Mouse (Mus musculus) ES-E14 (cell line): Measurements from ENCODE around the gene Fbl. TPM values are rescaled to one million over a fixed set of nuclear protein-coding genes. Genes with fewer than 3 reads are reported as not detected.
A peak's percentile ranks its signal among the peaks of the same experiment; 100 is the strongest.
"Not testable (repeated sequence)": the region's sequence is repeated elsewhere in the genome, so short reads cannot be mapped to it uniquely, and the experiment has no call there.

Experiments
- DNase-seq: peaks from one replicate; pipeline ENCODE4 v3.0.0-alpha.2; 2013; ENCODE audit warnings: low read depth, low spot score
- H3K27ac ChIP-seq: 2 replicates; pipeline ENCODE4 v1.5.1; 2012; ENCODE audit warnings: low read depth, mild to moderate bottlenecking, low read length, moderate library complexity, mixed read lengths; ENCODE audit not compliant: poor library complexity, insufficient read depth, severe bottlenecking
- H3K36me3 ChIP-seq: 2 replicates; pipeline ENCODE4 v1.6.1; 2012; ENCODE audit warnings: mild to moderate bottlenecking, low read length, moderate library complexity, mixed read lengths; ENCODE audit not compliant: control insufficient read depth, poor library complexity, insufficient read depth, severe bottlenecking
- H3K4me1 ChIP-seq, 2 experiments: fragments of 150-350 bp in 1 of 2; sonication (generic) in 1 of 2; 2 replicates each; pipeline ENCODE4 v1.6.1; 2012; ENCODE audit warnings: low read length in 2 of 2, mild to moderate bottlenecking in 1 of 2, mixed read lengths in 1 of 2; ENCODE audit not compliant: control insufficient read depth in 2 of 2, insufficient read depth in 2 of 2, poor library complexity in 1 of 2
- H3K4me3 ChIP-seq, 2 experiments: fragments of 150-350 bp in 1 of 2; sonication (generic) in 1 of 2; 2 replicates each; pipeline ENCODE4 v1.5.1; 2012; ENCODE audit warnings: low read length in 2 of 2, low read depth in 1 of 2, mild to moderate bottlenecking in 1 of 2, mixed read lengths in 1 of 2; ENCODE audit not compliant: insufficient read depth in 1 of 2, poor library complexity in 1 of 2, severe bottlenecking in 1 of 2
- H3K9ac ChIP-seq: 2 replicates; pipeline ENCODE4 v1.6.1; 2012; ENCODE audit warnings: low read depth, mild to moderate bottlenecking, low read length, mixed read lengths; ENCODE audit not compliant: poor library complexity, insufficient read depth, severe bottlenecking
- H3K9me3 ChIP-seq: fragments of 150-350 bp; sonication (generic); 2 replicates; pipeline ENCODE4 v1.6.1; 2012; ENCODE audit warnings: low read depth, mild to moderate bottlenecking, low read length; ENCODE audit not compliant: control insufficient read depth, insufficient read depth
- CHD2 ChIP-seq: IDR thresholded peaks from 2 replicates; pipeline ENCODE4 v1.6.1; 2014; ENCODE audit warnings: mild to moderate bottlenecking, low read depth, low read length, inconsistent platforms
- HCFC1 ChIP-seq: IDR thresholded peaks from 2 replicates; pipeline ENCODE4 v1.6.1; 2012; ENCODE audit warnings: low read length, inconsistent platforms, borderline replicate concordance; ENCODE audit not compliant: insufficient read depth
- MAFK ChIP-seq: IDR thresholded peaks from 2 replicates; pipeline ENCODE4 v1.6.1; 2014; ENCODE audit warnings: mild to moderate bottlenecking, low read depth, low read length, inconsistent platforms; ENCODE audit not compliant: insufficient read depth
- ZC3H11A ChIP-seq: IDR thresholded peaks from 2 replicates; pipeline ENCODE4 v1.6.1; 2012; ENCODE audit warnings: low read depth, mild to moderate bottlenecking, inconsistent platforms, low read length, borderline replicate concordance
- ZNF384 ChIP-seq: IDR thresholded peaks from 2 replicates; pipeline ENCODE4 v1.6.1; 2012; ENCODE audit warnings: low read depth, low read length, inconsistent platforms
- in situ Hi-C, 2 experiments: fragments of 600-800 bp; cut with MboI; formaldehyde crosslinking; loops; one replicate each; pipeline ENCODE4 v1.15.1; 2025; ENCODE audit warnings: low sequenced_read_pairs in 2 of 2, inconsistent platforms in 1 of 2; ENCODE audit not compliant: unreplicated experiment in 2 of 2
- total RNA-seq: library from RNA; depleted of rRNA; stranded (reverse); fragments of 300-350 nt; gene quantifications from 2 replicates; pipeline ENCODE4 v1.2.3, GENCODE M21; 2012

The Fbl gene
- total RNA-seq, 1 experiment, result 189 TPM

DNA sequence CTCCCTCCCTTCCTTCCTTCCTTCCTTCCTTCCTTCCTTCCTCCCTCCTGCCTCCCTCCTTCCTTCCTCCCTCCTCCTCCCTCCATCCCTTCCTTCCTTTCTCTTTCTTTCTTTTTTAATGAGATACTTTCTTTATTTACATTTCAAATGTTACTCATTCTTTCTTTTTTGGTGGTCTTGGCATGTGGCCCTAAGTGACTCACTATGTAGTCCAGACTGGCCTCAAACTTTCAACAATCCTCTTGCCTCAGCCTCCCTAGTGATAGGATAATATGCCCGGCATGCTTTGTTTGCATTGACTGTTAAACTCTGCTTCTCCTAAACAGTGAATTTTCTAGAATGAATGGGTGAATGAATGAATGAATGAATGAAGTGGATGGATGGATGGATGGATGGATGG, 19.7 kb upstream of the Fbl start:
- no peak for TF ChIP-seq CHD2
- no peak for TF ChIP-seq MAFK
- no peak for TF ChIP-seq ZNF384
- TF ChIP-seq ZC3H11A, result no peak
- no peak overlapping the region for H3K27ac ChIP-seq
- no peak overlapping the region for H3K4me3 ChIP-seq
- in situ Hi-C loops, result no loop called here
- no peak for DNase-seq
- H3K4me1 ChIP-seq, result peaks cover 0 to 20% of the 10 kb centered on the region in 2 experiments; a peak in 2 of 4 replicates
- no peak overlapping the region for H3K9ac ChIP-seq
- H3K9me3 ChIP-seq, result no peaks in the 10 kb centered on the region
- H3K36me3 ChIP-seq, result no peaks in the 10 kb centered on the region

DNA sequence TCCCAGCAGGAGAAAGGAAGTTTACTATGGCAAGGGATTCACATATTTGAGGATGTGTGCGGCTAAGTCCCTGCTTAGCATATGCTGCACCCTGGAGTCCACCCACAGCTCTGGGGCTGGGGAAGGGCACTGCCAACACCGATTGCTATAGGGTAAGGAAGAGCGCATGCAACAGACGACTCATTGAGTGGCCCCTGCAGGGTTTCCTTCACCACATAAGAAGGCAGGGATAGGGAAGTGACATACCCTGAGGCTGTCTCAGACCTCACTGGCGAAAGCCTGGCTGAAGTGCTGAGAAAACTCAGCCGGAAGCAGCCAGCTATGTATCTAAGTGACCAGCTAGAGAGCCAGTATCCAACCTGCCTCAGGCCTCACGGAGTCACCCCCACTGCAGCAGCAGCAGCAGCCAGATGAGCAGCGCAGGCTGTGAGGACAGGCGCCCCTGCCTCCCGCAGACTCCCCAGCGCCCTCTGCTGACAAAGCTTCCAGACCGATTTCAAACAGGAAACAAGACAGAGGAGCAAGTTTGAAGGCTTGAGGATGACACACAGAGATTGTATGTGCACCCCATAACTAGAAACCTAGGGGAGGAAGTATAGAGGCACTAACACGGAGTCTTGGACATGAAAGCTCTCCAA, 17.8 kb upstream of the Fbl start:
- Histone ChIP-seq H3K4me1 (peaks cover 0 to 15% of the 10 kb centered on the region in 2 experiments; a peak in 2 of 4 replicates), H3K9me3 (no peaks in the 10 kb centered on the region), H3K36me3 (no peaks in the 10 kb centered on the region), H3K27ac (no peak overlapping the region), H3K4me3 (no peak overlapping the region), H3K9ac (no peak overlapping the region)
- in situ Hi-C loops, result no loop called here
- TF ChIP-seq ZNF384 (no peak), CHD2 (no peak), MAFK (no peak), ZC3H11A (no peak), HCFC1 (no peak)
- no peak for DNase-seq

DNA sequence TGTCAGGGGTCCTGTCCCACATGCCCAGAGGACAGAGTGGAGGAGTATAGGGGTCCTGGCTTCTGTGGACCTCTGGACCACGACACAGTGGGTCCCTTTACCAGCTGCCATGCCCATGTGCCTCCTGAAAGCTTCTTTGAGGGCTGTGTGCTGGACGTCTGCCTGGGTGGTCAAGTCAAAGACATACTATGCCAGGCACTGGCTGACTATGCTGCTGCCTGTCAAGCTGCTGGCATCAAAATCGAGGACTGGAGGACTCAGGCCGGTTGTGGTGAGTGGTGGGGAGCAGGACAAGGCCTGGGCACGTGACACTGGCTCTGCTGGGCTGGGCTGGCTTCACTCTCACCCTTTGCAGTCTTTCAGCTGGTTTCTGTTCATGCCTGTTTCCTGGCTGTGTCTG, 15.9 kb upstream of the Fbl start:
- in situ Hi-C loops, H3K36me3 ChIP-seq, H3K27ac ChIP-seq, DNase-seq, H3K4me1 ChIP-seq, H3K9ac ChIP-seq, H3K9me3 ChIP-seq, H3K4me3 ChIP-seq: not testable (repeated sequence)

GRCm38 (mm10) chr7:28159292-28159691, 10.2 kb upstream of the Fbl start:
- 0 out of 4 replicates have a peak, but pooled peaks cover 0 to 3% of the 10 kb centered on the region in 2 experiments for H3K4me1 ChIP-seq
- in situ Hi-C loops, result no loop called here
- no peak overlapping the region for H3K9ac ChIP-seq
- no peak for DNase-seq
- no peak overlapping the region for H3K27ac ChIP-seq
- H3K9me3 ChIP-seq, result no peaks in the 10 kb centered on the region
- no peak for TF ChIP-seq MAFK
- no peak for TF ChIP-seq ZNF384
- no peak for TF ChIP-seq ZC3H11A
- no peak for TF ChIP-seq HCFC1
- TF ChIP-seq CHD2, result no peak
- no peaks in the 10 kb centered on the region for H3K36me3 ChIP-seq
- H3K4me3 ChIP-seq, result no peak overlapping the region

- in situ Hi-C loops, result no loop called here
Observed at GRCm38 (mm10) chr7:28159893-28160292, 9.6 kb upstream of the Fbl start.

More at GRCm38 (mm10) chr7:28159893-28160292, 9.6 kb upstream of the Fbl start:
- Histone ChIP-seq H3K9ac (no peak overlapping the region), H3K9me3 (no peaks in the 10 kb centered on the region), H3K4me1 (0 out of 4 replicates have a peak, but pooled peaks cover 0 to 3% of the 10 kb centered on the region in 2 experiments), H3K4me3 (no peak overlapping the region), H3K36me3 (no peaks in the 10 kb centered on the region), H3K27ac (no peak overlapping the region)
- DNase-seq, result no peak
- TF ChIP-seq MAFK, result peak; percentile 81
- no peak for TF ChIP-seq HCFC1
- TF ChIP-seq CHD2, result no peak
- TF ChIP-seq ZNF384, result no peak
- no peak for TF ChIP-seq ZC3H11A
